Mouse (Mus musculus): ENCODE results near the gene Vmn1r76. TPM values are rescaled to one million over a fixed set of nuclear protein-coding genes. Genes with fewer than 3 reads are reported as not detected.

Gene Vmn1r76
- total RNA-seq (2021): not detected
- long read RNA-seq, experiment 1: 0 reads
- long read RNA-seq, experiment 2: 0 reads

DNA sequence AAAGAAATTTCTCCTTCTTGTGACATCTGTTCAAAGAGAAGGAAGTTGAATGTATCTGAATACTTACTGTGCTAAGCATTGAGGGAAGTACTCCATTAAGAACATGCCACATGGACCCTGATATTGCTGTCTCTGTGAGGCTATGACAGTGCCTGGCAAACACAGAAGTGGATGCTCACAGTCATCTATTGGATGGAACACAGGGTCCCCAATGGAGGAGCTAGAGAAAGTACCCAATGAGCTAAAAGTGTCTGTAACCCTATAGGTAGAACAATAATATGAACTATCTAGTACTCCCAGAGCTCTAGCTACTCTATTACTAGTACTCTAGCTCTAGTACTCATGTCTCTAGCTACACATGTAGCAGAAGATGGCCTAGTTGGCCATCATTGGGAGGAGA, at the start of gene Vmn1r76:
Gene Vmn1r76, minus strand, starts transcription at position 101 of the 400 bp plus-strand sequence.
- no peak for DNase-seq (ENCODE audit: low spot score in 2 of 2)

DNA sequence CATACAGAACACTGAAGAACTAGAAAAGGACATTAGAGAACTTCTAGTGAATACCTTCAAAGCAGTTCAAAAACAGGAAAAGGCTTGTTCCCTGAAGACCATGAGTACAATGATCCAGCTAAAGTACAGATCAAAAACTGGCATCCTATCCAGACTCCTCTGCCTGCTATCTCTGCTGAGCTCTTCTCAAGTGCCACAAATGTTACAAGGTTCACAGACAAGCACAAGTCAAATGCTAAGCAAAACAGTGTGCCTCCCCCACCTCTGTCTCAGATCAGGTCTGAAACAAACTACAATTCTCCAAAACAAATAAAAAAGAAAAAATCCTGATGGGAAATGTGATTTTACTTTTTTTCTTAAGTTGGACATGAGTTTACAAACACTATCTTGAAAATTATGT, 34.6 kb upstream of the Vmn1r76 start:
- no peak for DNase-seq (ENCODE audit: low spot score in 2 of 2)

GRCm38 (mm10) chr7:11947991-11948390, 10.0 kb upstream of the Vmn1r76 start:
- no peak for DNase-seq (ENCODE audit: low spot score in 2 of 2)

- no peak for DNase-seq (ENCODE audit: low spot score in 2 of 2)
Measured at GRCm38 (mm10) chr7:11874330-11874729, 63.7 kb downstream of the Vmn1r76 start, which contains the start of gene Vmn1r75. Vmn1r75 (plus strand) TSS chr7:11874630.

Other genes starting within 250 kb of the Vmn1r76 start
- not detected for gene Vmn1r73, start 207.9 kb downstream of the Vmn1r76 start, total RNA-seq (2021)
- not detected for gene Vmn1r74, start 104.2 kb downstream of the Vmn1r76 start, total RNA-seq (2021)
- not detected for gene Vmn1r75, start 63.6 kb downstream of the Vmn1r76 start, total RNA-seq (2021)
- gene Vmn1r77, start 98.5 kb upstream of the Vmn1r76 start, total RNA-seq (2021): not detected
- not detected for gene Vmn1r78, start 212.0 kb upstream of the Vmn1r76 start, total RNA-seq (2021)
- not detected for gene Vmn1r79, start 233.1 kb upstream of the Vmn1r76 start, total RNA-seq (2021)